Mouse (Mus musculus): Measurements from ENCODE around the gene Nkg7. TPM values are rescaled to one million over a fixed set of nuclear protein-coding genes. Genes with fewer than 3 reads are reported as not detected.
A peak's percentile ranks its signal among the peaks of the same experiment; 100 is the strongest.

Gene Nkg7
- polyA plus RNA-seq, 1 experiment = not detected

- Histone ChIP-seq H3K27ac (replicated peaks; ENCODE audit: low read depth, low read length) (no peak overlapping the region), H3K4me3 (ENCODE audit: insufficient read depth, low read depth, low read length) (no peak overlapping the region), H3K4me1 (ENCODE audit: control insufficient read depth, insufficient read depth, insufficient read length, low read length) (peaks cover 7% of the 10 kb centered on the region; the same call in 1 of the 2 replicates)
These were observed 27.1 kb downstream of the Nkg7 start for GRCm38 (mm10) chr7:43463976-43464375.

DNA sequence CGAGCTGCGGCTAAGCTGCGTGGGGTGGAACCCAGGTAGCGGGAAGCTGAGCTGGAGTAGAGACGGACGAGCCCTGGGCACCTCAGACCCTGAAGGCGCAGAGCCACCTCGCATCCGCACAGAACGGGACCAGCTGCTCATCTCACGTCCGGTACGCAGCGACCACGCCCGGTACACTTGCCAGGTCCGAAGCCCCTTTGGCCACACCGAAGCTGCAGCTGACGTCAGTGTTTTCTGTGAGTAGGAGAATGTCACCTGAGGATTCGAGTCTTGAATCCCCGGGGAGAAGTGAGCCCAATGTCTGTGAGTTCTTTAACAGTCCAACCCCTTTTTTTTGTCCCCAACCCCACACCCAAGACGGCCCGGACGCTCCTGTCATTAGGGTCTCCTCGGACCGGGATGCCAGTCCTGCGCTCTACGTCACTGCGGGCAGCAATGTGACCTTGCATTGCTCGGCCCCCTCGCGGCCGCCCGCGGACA is 28.0 kb downstream of the Nkg7 start:
- Histone ChIP-seq H3K4me1 (ENCODE audit: control insufficient read depth, insufficient read depth, insufficient read length, low read length) (peaks cover 4% of the 10 kb centered on the region; the same call in 1 of the 2 replicates), H3K27ac (replicated peaks; ENCODE audit: low read depth, low read length) (no peak overlapping the region), H3K4me3 (ENCODE audit: insufficient read depth, low read depth, low read length) (peak overlapping the region; percentile 63)

GRCm38 (mm10) chr7:43465344-43466098 is 28.6 kb downstream of the Nkg7 start:
- Histone ChIP-seq H3K4me1 (ENCODE audit: control insufficient read depth, insufficient read depth, insufficient read length, low read length) (peaks cover 1% of the 10 kb centered on the region; the same call in 1 of the 2 replicates), H3K27ac (replicated peaks; ENCODE audit: low read depth, low read length) (0 out of 2 replicates have a peak overlapping the region, but pooled peaks have one; percentile 1)

DNA sequence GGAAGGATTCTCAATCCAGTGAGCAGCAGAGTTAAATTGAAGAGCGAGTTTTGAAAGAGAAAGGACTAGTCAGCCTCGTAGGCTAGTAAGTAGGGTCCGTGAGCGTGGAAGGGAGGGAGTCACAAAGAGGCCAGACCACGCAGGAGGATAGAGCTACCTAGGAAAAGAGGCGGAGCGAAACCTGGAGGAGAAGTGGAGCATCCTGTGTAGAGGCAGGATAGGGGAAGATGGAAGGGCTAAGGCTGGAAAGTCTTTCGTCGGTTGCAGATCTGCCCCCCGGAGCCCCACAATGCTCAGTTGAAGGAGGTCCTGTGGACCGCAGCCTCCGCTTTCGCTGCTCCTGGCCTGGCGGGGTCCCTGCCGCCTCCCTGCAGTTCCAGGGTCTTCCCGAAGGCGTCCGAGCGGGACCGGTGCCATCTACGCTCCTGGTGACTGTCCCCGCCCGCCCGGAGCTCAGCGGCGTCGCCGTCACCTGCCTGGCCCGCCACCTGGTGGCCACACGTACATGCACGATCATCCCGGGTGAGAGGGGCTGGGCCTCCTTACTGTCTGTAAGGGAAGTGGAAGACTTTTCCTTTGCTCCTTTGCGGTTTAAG is 29.3 kb downstream of the Nkg7 start:
- Histone ChIP-seq H3K4me1 (ENCODE audit: control insufficient read depth, insufficient read depth, insufficient read length, low read length) (no peaks in the 10 kb centered on the region), H3K27ac (replicated peaks; ENCODE audit: low read depth, low read length) (0 out of 2 replicates have a peak overlapping the region, but pooled peaks have one; percentile 1), H3K4me3 (ENCODE audit: insufficient read depth, low read depth, low read length) (peak overlapping the region; percentile 63)

More at GRCm38 (mm10) chr7:43465344-43466098, 28.6 kb downstream of the Nkg7 start:
- peak overlapping the region; percentile 63 for H3K4me3 ChIP-seq (ENCODE audit: insufficient read depth, low read depth, low read length)

DNA sequence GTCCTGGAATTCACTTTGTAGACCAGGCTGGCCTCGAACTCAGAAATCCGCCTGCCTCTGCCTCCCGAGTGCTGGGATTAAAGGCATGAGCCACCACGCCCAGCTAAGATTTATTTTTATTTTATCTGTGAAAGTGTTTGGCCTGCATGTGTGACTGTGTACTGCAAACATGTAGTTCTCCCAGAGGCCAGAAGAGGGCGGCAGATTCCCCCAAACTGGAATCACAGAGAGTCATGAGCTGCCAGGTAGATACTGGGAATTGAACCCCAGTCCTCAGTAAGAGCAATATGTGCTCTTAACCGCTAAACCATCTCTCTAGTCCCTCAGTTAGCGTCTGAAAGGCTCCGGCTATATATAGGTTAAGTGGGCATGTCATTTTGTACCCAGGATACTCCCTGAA is 33.5 kb downstream of the Nkg7 start:
- no peaks in the 10 kb centered on the region for H3K4me1 ChIP-seq (ENCODE audit: control insufficient read depth, insufficient read depth, insufficient read length, low read length)
- H3K27ac ChIP-seq (replicated peaks; ENCODE audit: low read depth, low read length) = no peak overlapping the region
- no peak overlapping the region for H3K4me3 ChIP-seq (ENCODE audit: insufficient read depth, low read depth, low read length)

DNA sequence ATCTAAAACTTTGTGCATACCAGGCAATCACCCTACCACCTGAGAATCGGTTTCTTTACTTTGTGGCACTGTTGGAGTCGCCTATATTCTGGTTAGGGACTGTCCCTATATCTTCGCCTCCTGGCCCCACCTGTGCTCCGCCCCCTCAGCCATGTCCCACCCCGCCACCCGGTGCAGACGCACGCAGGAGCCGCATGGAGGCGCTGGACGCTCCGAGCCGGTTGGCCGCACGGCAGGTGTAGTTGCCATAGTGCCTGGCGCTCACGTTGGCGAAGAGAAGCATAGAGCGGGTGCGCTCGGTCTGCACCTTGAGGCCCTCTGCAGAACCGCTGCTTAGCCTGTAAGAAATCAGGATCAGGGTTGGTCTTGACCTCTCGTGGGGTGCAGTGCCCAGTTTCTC is 38.8 kb downstream of the Nkg7 start:
- H3K4me3 ChIP-seq (ENCODE audit: insufficient read depth, low read depth, low read length) = no peak overlapping the region
- no peak overlapping the region for H3K27ac ChIP-seq (replicated peaks; ENCODE audit: low read depth, low read length)
- H3K4me1 ChIP-seq (ENCODE audit: control insufficient read depth, insufficient read depth, insufficient read length, low read length) = no peaks in the 10 kb centered on the region

DNA sequence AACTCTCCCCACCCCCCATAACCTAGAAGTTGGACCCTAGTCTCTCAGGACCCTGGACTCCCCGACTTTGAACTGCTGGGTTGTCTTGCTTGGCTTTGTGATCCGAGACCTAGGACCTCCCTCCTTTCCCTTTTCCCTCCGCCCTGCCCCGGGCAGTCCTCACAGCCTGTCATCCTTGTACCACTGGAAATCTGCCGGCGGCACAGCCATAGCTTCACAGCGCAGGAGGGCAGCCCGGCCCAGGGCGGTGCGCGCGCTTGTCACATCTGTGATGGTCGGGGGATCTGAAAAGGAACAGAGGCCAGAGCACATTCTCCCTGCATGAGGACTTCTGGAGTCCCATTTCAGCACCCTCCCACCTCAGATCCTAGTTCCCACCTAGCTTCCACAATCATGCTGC is 39.5 kb downstream of the Nkg7 start:
- Histone ChIP-seq H3K4me1 (ENCODE audit: control insufficient read depth, insufficient read depth, insufficient read length, low read length) (no peaks in the 10 kb centered on the region), H3K4me3 (ENCODE audit: insufficient read depth, low read depth, low read length) (no peak overlapping the region), H3K27ac (replicated peaks; ENCODE audit: low read depth, low read length) (no peak overlapping the region)

DNA sequence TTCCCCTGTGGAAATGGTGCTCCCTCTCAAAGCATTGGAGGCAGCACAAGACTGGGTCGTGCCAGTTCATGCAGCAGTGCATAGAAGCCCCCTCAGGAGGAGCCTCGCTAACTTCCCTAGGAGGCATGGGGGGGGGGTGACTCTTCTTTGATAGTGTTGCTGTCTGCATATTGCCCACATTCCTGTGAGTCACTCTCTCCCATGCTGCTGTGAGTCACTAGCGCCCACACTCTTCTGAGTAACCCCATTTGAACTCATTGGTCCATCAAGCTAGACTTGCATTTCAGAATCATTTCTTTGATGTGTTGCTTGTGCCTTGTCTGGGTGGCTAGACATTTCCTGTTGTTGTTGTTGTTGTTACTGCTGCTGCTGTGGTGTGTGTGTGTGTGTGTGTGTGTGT is 44.3 kb downstream of the Nkg7 start:
- Histone ChIP-seq H3K4me1 (ENCODE audit: control insufficient read depth, insufficient read depth, insufficient read length, low read length) (no peaks in the 10 kb centered on the region), H3K27ac (replicated peaks; ENCODE audit: low read depth, low read length) (no peak overlapping the region), H3K4me3 (ENCODE audit: insufficient read depth, low read depth, low read length) (no peak overlapping the region)

DNA sequence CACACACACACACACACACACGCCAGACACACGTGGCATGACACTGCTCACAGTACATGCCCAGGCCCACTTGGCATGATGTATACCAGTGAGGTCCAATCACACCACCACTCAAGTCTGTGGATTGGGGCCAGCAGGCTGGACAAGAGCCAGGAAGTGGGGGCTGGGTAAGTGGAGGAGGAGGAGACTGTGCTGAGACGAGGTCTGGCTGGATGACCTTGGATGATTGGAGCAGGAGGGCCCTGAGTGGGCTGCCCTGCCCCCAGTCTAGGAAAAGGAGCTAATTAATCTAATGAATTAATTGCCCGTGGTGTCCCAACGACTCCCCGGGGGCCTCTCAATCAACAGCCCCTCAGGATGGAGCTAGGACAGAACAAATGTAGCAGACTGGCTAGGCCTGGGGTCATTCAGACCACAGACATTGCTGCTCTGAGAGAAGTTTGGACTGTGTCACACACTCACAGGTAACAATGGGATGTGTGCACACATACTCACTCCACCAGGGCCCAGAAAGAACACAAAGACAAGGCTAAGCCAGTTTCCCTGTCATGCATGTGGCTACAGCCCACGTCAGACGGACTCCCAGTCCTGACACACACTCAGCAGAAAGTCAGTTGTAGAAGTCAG is 45.3 kb downstream of the Nkg7 start:
- no peak overlapping the region for H3K4me3 ChIP-seq (ENCODE audit: insufficient read depth, low read depth, low read length)
- H3K4me1 ChIP-seq (ENCODE audit: control insufficient read depth, insufficient read depth, insufficient read length, low read length) = no peaks in the 10 kb centered on the region
- H3K27ac ChIP-seq (replicated peaks; ENCODE audit: low read depth, low read length) = no peak overlapping the region

DNA sequence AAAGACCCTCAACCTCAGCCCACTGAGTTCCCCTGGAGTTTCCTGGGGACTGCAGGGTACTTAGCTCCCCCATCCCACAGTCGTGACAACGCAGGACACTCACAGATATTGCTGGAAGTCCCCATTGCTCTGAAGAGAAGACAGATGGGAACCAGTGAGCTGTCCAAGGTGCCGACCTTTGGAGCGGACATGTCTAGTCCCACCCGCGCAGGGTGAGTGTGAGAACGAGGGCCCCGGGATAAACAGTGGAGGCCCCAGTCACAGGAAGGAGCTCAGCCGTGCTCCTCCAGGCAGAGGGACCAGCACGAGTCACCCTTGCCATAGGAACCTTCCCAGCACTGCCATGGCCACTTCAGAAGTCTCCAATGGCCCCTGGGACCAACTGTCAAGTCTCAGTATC is 46.4 kb downstream of the Nkg7 start:
- Histone ChIP-seq H3K4me3 (ENCODE audit: insufficient read depth, low read depth, low read length) (no peak overlapping the region), H3K27ac (replicated peaks; ENCODE audit: low read depth, low read length) (no peak overlapping the region), H3K4me1 (ENCODE audit: control insufficient read depth, insufficient read depth, insufficient read length, low read length) (no peaks in the 10 kb centered on the region)

Other genes starting within 250 kb of the Nkg7 start
- 5.9 and 13.6 TPM in 2 replicates for gene Zfp715, start 123.8 kb upstream of the Nkg7 start, polyA plus RNA-seq (2012; ENCODE audit: insufficient read depth, insufficient read length, missing spikeins)
- not detected in 2 replicates for gene Siglecf, start 85.7 kb upstream of the Nkg7 start, polyA plus RNA-seq (2012; ENCODE audit: insufficient read depth, insufficient read length, missing spikeins)
- not detected in 2 replicates for gene Siglecg, start 28.9 kb upstream of the Nkg7 start, polyA plus RNA-seq (2012; ENCODE audit: insufficient read depth, insufficient read length, missing spikeins)
- gene Lim2, start 9.4 kb upstream of the Nkg7 start, polyA plus RNA-seq (2012; ENCODE audit: insufficient read depth, insufficient read length, missing spikeins) = not detected in 2 replicates
- gene Cldnd2, start 3.7 kb downstream of the Nkg7 start, polyA plus RNA-seq (2012; ENCODE audit: insufficient read depth, insufficient read length, missing spikeins) = not detected in 2 replicates
- 2,383 and 2,841 TPM in 2 replicates for gene Etfb, start 7.0 kb downstream of the Nkg7 start, polyA plus RNA-seq (2012; ENCODE audit: insufficient read depth, insufficient read length, missing spikeins)
- gene Gm45233, start 7.1 kb downstream of the Nkg7 start, polyA plus RNA-seq (2012; ENCODE audit: insufficient read depth, insufficient read length, missing spikeins) = not detected in 2 replicates
- gene Vsig10l, start 26.1 kb downstream of the Nkg7 start, polyA plus RNA-seq (2012; ENCODE audit: insufficient read depth, insufficient read length, missing spikeins) = 1.9 and 3.5 TPM in 2 replicates
- 0.48 and 0.58 TPM in 2 replicates for gene Iglon5, start 53.0 kb downstream of the Nkg7 start, polyA plus RNA-seq (2012; ENCODE audit: insufficient read depth, insufficient read length, missing spikeins)
- not detected in 2 replicates for gene 4931406B18Rik, start 68.9 kb downstream of the Nkg7 start, polyA plus RNA-seq (2012; ENCODE audit: insufficient read depth, insufficient read length, missing spikeins)
- gene Cd33, start 107.4 kb downstream of the Nkg7 start, polyA plus RNA-seq (2012; ENCODE audit: insufficient read depth, insufficient read length, missing spikeins) = 1.4 and 5.5 TPM in 2 replicates
- 0.79 and 0.88 TPM in 2 replicates for gene Zfp658, start 125.2 kb downstream of the Nkg7 start, polyA plus RNA-seq (2012; ENCODE audit: insufficient read depth, insufficient read length, missing spikeins)
- 2.9 and 4.4 TPM in 2 replicates for gene Zfp719, start 142.5 kb downstream of the Nkg7 start, polyA plus RNA-seq (2012; ENCODE audit: insufficient read depth, insufficient read length, missing spikeins)
- gene Zfp819, start 170.1 kb downstream of the Nkg7 start, polyA plus RNA-seq (2012; ENCODE audit: insufficient read depth, insufficient read length, missing spikeins) = not detected in 2 replicates
- not detected in 2 replicates for gene Ceacam18, start 197.6 kb downstream of the Nkg7 start, polyA plus RNA-seq (2012; ENCODE audit: insufficient read depth, insufficient read length, missing spikeins)
- gene Siglece, start 223.1 kb downstream of the Nkg7 start, polyA plus RNA-seq (2012; ENCODE audit: insufficient read depth, insufficient read length, missing spikeins) = 1.3 and 2.7 TPM in 2 replicates
- gene Ctu1, start 234.9 kb downstream of the Nkg7 start, polyA plus RNA-seq (2012; ENCODE audit: insufficient read depth, insufficient read length, missing spikeins) = 1.7 and 2.5 TPM in 2 replicates